Mouse (Mus musculus) right cerebral cortex, postnatal 36 days (tissue): ENCODE measurements around the gene Ticam1.
"Not testable (repeated sequence)": the region's sequence is repeated elsewhere in the genome, so short reads cannot be mapped to it uniquely, and the experiment has no call there.

Experiments
- DNase-seq, 2 experiments: peaks; one replicate each; pipeline ENCODE4 v3.0.0; 2022; ENCODE audit warnings: low spot score in 2 of 2, mixed read lengths in 1 of 2

Ticam1 gene

DNA sequence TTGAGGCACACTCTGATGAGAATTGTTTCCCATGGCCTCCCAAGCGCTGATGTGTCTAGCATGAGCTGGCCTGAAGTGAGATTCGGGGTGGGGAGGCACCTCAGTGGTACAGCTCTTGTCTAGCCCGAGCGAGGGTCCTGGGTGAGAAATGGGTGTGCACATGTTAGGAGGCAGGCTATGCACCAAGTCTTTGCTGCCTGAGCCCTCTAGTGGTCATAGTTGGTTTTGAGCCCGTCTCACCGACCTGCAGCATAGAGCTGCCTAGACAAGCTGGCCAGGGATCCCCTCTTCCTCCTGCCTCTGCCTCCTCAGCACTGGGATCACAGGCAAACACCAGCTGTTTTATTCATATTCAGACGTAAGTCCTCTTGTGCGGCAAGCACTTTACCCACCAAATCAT lies 12.6 kb downstream of the Ticam1 start:
- peak; percentile 71 to 75 for DNase-seq

DNA sequence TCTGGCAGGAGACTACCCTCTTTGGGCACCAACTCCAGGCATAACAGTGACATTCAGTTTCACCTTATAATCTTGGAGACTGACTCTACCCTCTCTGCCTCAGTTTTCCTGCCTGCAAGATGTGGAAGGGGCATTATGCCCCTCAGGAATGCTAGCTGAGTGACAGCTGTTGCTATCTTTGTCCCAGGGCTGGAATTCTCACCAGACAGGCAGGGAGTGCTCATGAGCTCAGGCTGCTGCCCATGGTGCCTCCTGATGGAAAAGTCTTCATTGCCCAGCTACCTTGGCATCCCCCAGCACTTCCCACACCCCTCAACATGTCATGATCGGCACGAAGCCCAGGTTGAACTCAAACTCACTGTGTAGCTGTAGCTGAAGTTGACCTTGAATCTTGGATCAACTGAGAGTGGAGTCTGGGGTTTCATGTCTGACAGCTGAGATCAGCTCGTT lies 13.9 kb downstream of the Ticam1 start:
- DNase-seq: no peak

GRCm38 (mm10) chr17:56261166-56261565 lies 15.4 kb downstream of the Ticam1 start:
- no peak for DNase-seq

DNA sequence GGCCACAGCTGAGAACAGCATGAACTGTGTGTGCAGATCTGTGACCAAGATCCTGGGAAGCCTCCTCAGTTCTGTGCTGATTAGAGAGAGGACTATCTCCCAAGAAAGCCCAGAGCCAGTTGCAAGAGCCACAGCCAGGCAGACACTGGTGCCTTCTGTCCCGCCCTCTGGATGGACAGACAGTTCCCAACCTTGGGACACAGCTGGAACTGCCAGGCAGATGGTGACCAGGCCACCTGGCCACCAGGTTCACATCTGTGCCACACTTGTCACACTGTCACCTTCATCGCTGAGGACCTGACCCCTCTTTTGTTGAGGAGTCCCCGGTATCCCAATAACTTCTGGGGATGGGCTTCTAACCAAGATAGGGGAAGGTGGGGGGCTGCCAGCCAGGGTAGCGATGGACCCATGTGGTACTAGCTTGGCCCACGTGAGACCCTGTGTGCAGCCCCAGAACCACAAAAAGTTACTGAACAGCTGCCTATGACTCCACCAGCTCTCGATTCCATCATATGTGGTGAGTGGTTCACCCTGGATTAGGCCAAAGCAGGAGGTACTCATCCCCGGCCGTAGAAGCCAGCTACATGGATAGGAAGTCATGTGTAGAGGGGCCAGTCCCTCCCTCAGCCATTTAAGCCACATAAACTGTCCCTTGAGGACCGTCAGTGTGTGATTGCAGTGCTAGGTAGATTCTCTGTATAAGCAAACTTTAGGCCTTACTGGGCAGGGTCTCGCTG lies 17.1 kb downstream of the Ticam1 start:
- no peak for DNase-seq

- not testable (repeated sequence) for DNase-seq
Measured at GRCm38 (mm10) chr17:56258812-56259211, 17.8 kb downstream of the Ticam1 start.

DNA sequence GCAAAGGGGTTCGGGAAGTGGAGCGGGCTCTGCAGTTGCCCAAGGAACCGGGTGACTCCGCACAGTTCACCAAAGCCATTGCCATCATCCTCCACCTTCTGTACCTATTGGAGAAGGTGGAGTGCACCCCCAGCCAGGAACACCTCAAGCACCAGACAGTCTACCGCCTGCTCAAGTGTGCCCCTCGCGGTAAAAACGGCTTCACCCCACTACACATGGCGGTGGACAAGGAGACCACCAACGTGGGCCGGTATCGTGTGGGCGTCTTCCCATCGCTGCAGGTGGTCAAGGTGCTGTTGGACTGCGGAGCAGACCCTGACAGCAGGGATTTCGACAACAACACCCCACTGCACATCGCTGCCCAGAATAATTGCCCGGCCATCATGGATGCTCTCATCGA lies 18.3 kb downstream of the Ticam1 start:
- DNase-seq: not testable (repeated sequence)

DNA sequence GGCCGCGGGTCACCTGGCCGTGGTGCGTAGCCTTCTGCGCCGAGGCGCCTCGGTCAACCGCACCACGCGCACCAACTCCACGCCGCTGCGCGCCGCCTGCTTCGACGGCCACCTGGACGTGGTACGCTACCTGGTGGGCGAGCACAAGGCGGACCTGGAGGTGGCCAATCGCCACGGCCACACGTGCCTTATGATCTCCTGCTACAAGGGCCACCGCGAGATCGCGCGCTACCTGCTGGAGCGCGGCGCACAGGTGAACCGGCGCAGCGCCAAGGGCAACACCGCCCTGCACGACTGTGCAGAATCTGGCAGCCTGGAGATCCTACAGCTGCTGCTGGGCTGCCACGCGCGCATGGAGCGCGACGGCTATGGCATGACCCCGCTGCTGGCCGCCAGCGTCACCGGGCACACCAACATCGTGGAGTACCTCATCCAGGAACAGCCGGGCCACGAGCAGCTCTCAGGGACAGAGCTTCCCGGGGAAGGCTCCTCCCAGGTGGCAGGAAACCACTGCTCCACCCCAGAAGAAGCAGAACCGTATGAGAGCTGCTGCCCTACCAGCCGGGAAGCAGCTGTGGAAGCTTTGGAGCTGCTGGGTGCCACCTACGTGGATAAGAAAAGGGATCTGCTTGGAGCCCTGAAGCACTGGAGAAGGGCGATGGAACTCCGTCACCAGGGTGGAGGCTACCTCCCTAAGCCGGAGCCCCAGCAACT lies 19.2 kb downstream of the Ticam1 start:
- DNase-seq: no peak

- DNase-seq: peak; percentile 95 to 98
Measured at GRCm38 (mm10) chr17:56256239-56256881, 20.2 kb downstream of the Ticam1 start, which contains the start of gene Fem1a. Gene Fem1a (plus strand): TSS chr17:56256810.

GRCm38 (mm10) chr17:56255863-56256238 lies 20.7 kb downstream of the Ticam1 start:
- DNase-seq: peak; percentile 97 to 99

GRCm38 (mm10) chr17:56255429-56255828 lies 21.2 kb downstream of the Ticam1 start:
- DNase-seq: peak in 1 of 2 experiments; percentile 54

DNA sequence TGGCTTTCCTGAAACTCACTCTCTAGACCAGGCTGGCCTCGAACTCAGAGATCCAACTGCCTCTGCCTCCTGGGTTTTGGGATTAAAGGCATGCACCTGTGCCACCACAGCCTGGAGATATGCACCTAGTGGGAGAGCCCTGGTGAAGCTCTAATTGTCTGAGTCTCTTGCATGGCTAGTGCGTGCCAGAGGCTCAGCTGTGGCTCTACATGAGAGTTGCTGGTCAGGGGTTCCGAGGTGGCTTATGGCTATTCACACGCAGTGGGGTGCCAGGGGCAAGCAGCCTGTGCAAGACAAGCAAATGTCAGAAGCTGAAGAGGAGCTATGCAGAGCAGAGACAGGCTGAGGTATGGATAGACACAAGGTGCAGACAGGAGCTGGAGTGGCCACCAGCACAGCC lies 21.9 kb downstream of the Ticam1 start:
- DNase-seq: no peak

DNA sequence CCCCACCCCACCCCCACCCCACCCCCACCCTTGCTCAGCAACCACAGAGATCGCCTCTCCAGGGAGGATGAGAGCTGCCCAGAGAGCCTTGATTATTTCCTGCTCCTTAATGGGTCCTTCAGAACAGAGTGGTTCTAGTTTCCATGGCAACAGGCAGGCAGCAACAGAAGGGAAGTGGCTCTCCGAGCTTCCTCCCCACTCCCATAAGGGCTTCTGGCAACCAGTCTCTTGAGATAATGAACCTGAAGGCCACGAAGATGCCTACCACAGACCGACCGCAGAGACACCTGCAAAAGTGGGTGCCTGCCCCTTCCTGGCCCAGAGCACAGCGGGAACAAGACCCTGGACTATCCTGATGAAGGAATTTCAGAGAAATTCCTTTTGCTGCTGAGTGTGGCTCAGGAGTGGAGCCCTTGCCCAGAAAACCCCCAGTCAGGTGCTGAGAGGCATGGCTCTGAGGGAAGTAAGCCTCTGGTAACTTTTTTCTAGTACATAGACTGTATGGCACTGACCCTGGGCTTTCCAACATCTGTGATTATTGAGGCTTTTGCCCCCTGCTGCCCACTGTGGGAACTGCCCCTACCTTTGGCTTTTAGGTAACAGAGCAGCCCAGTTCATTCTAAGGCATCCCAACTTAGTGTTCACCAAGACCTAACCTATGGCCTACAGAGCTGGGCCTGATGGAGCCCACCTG lies 25.3 kb downstream of the Ticam1 start:
- peak; percentile 63 to 71 for DNase-seq

DNA sequence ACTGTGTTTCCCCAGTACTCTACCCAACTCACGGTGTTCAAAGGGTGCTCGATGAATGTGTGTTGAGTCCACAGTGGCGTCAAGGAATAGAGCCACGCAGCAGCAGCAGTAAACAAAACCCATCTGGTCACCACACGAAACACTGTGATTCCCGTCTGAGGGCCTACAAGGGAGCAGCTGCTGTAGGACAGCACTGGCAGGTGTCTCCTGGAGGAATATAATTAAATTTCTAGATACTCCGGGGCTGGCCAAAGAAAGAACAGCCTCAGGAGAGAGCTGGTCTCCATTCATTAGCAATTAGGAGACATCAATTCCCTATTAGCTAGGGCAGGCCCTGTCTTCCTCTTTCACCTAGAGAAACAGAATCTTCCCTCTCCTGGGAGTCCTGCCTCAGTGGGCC lies 31.0 kb downstream of the Ticam1 start:
- no peak for DNase-seq

- peak in 1 of 2 experiments; percentile 72 for DNase-seq
Measured at GRCm38 (mm10) chr17:56241541-56242401, 34.8 kb downstream of the Ticam1 start.

- peak; percentile 84 to 87 for DNase-seq
Measured at GRCm38 (mm10) chr17:56233818-56234469, 42.6 kb downstream of the Ticam1 start.

- DNase-seq: no peak
Measured at GRCm38 (mm10) chr17:56233389-56233788, 43.2 kb downstream of the Ticam1 start.

- peak; percentile 84 to 91 for DNase-seq
Measured at GRCm38 (mm10) chr17:56229943-56230342, 46.6 kb downstream of the Ticam1 start.

DNA sequence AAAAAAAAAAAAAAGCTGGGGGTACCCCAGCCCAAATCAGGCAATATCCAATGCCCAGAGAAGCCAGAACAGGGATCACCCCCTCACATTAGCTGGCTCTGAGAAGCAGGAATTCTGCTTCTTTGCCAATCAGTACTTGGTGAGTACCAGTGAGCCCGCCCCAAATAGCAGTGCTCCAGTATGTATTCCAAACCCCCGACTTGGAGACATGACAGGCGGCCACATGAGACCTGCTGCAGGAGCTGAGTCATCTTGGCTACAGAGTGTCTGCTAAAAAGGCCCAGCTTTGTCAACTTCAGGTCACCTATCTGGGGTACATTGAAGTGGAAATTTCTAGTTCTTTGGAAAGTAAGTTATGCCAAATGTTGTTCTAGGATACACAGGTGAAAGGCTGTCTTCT lies 50.0 kb downstream of the Ticam1 start:
- DNase-seq: no peak

DNA sequence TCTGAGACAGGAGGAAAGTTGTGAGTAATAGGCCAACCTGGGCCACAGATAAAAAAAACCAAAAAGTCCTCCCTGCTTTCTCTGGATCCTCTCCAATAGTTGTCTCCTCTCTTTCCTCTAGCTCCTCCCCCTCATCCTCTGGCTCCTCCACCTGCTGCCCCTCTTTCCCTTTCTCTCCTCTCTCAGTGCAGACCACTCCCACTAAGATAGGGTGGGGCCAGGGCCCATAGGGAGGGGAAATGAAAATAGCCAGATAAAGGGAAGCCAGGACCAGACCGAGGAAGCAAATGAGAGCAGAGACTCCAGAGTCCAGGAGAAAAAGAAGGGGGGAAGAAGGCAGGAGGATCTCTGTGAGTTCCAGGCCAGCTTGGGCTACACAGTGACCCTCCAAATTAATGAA lies 51.7 kb downstream of the Ticam1 start:
- no peak for DNase-seq

- no peak for DNase-seq
Measured at GRCm38 (mm10) chr17:56219805-56220204, 56.8 kb downstream of the Ticam1 start.
